Mouse (Mus musculus): ENCODE measurements around the gene Ctsk. TPM values are rescaled to one million over a fixed set of nuclear protein-coding genes. Genes with fewer than 3 reads are reported as not detected.

The Ctsk gene
- polyA plus RNA-seq, 2 experiments: 65.1 to 103 TPM

- Histone ChIP-seq H3K4me3 (replicated peaks; ENCODE audit: low read length) (no peak overlapping the region), H3K27ac (replicated peaks; ENCODE audit: low read depth, low read length) (no peak overlapping the region), H3K4me2 (replicated peaks; ENCODE audit: low read depth, low read length, severe bottlenecking) (no peak overlapping the region), H3K9ac (ENCODE audit: low read depth, low read length, severe bottlenecking) (no peak overlapping the region), H3K36me3 (ENCODE audit: control insufficient read depth, insufficient read depth, low read length) (no peaks in the 10 kb centered on the region), H3K27me3 (ENCODE audit: control insufficient read depth, insufficient read depth, low read length) (no peaks in the 10 kb centered on the region), H3K4me1 (ENCODE audit: control insufficient read depth, insufficient read depth, low read length) (no peaks in the 10 kb centered on the region), H3K9me3 (ENCODE audit: control insufficient read depth, low read length) (no peaks in the 10 kb centered on the region)
- ATAC-seq (ENCODE audit: low FRiP score, low read depth) (no peak), DNase-seq (ENCODE audit: low spot score) (no peak)
- no peak for TF ChIP-seq POLR2A (IDR thresholded peaks at IDR 0.05; ENCODE audit: borderline replicate concordance, extremely low read depth, insufficient read depth, insufficient read length)
Observed at GRCm38 (mm10) chr3:95542171-95542570, 43.1 kb downstream of the Ctsk start.

GRCm38 (mm10) chr3:95542981-95543380, 43.9 kb downstream of the Ctsk start:
- H3K4me1 ChIP-seq (ENCODE audit: control insufficient read depth, insufficient read depth, low read length): no peaks in the 10 kb centered on the region
- H3K4me3 ChIP-seq (replicated peaks; ENCODE audit: low read length): no peak overlapping the region
- DNase-seq (ENCODE audit: low spot score) (no peak), ATAC-seq (ENCODE audit: low FRiP score, low read depth) (no peak)
- H3K27me3 ChIP-seq (ENCODE audit: control insufficient read depth, insufficient read depth, low read length): no peaks in the 10 kb centered on the region
- 74% methylated on average over 7 of the region's 7 CpGs for WGBS
- no peak overlapping the region for H3K9ac ChIP-seq (ENCODE audit: low read depth, low read length, severe bottlenecking)
- H3K27ac ChIP-seq (replicated peaks; ENCODE audit: low read depth, low read length): no peak overlapping the region
- H3K4me2 ChIP-seq (replicated peaks; ENCODE audit: low read depth, low read length, severe bottlenecking): no peak overlapping the region
- H3K9me3 ChIP-seq (ENCODE audit: control insufficient read depth, low read length): no peaks in the 10 kb centered on the region
- H3K36me3 ChIP-seq (ENCODE audit: control insufficient read depth, insufficient read depth, low read length): no peaks in the 10 kb centered on the region
- no peak for TF ChIP-seq POLR2A (IDR thresholded peaks at IDR 0.05; ENCODE audit: borderline replicate concordance, extremely low read depth, insufficient read depth, insufficient read length)

DNA sequence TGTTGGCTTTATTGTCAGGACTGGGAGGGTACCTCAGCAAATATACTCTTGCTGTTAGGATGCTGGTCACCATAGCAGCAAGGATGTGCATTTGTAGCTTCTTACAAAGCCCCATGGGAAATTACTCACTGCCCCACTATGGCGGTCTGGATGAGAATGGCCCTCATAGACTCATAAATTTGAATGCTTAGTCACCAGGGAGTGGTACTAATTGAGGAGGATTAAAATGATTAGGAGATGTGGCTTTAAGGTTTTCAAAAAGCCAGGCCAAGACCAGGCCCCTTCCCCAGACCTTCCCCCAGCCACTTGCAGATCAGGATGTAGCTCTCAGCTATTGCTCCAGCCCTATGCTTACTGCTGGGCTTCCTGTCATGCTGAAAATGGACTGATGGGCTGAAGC, 51.1 kb downstream of the Ctsk start:
- Histone ChIP-seq H3K4me1 (ENCODE audit: control insufficient read depth, insufficient read depth, low read length) (no peaks in the 10 kb centered on the region), H3K36me3 (ENCODE audit: control insufficient read depth, insufficient read depth, low read length) (no peaks in the 10 kb centered on the region), H3K4me3 (replicated peaks; ENCODE audit: low read length) (no peak overlapping the region), H3K4me2 (replicated peaks; ENCODE audit: low read depth, low read length, severe bottlenecking) (no peak overlapping the region), H3K9ac (ENCODE audit: low read depth, low read length, severe bottlenecking) (no peak overlapping the region), H3K27me3 (ENCODE audit: control insufficient read depth, insufficient read depth, low read length) (no peaks in the 10 kb centered on the region), H3K27ac (replicated peaks; ENCODE audit: low read depth, low read length) (no peak overlapping the region), H3K9me3 (ENCODE audit: control insufficient read depth, low read length) (no peaks in the 10 kb centered on the region)
- DNase-seq (ENCODE audit: low spot score) (no peak), ATAC-seq (ENCODE audit: low FRiP score, low read depth) (no peak)
- WGBS: 65% methylated on average over 1 of the region's 1 CpGs
- TF ChIP-seq POLR2A (IDR thresholded peaks at IDR 0.05; ENCODE audit: borderline replicate concordance, extremely low read depth, insufficient read depth, insufficient read length): no peak

DNA sequence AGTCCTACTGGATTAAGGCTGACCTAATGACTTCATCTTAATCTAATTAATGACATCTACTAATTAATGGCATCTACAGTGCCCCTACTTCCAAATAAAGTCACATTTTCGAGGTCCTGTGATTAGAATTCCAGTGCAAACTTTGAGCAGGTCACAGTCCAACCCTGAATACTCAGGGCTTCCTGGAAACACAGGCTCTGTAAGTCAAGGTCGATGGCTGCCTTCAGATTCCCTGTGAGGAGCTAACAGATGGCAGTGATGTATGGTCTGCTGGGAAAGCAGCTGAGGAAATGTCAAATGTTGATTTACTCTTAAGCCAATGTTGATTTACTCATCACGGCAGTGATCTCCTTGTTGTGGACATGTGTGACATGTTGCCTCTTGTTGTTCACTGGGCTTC, 54.9 kb downstream of the Ctsk start:
- ATAC-seq (ENCODE audit: low FRiP score, low read depth) (no peak), DNase-seq (ENCODE audit: low spot score) (no peak)
- WGBS: 46% methylated on average over 3 of the region's 3 CpGs
- no peak overlapping the region for H3K9ac ChIP-seq (ENCODE audit: low read depth, low read length, severe bottlenecking)
- H3K4me3 ChIP-seq (replicated peaks; ENCODE audit: low read length): no peak overlapping the region
- H3K27me3 ChIP-seq (ENCODE audit: control insufficient read depth, insufficient read depth, low read length): no peaks in the 10 kb centered on the region
- H3K9me3 ChIP-seq (ENCODE audit: control insufficient read depth, low read length): no peaks in the 10 kb centered on the region
- no peaks in the 10 kb centered on the region for H3K36me3 ChIP-seq (ENCODE audit: control insufficient read depth, insufficient read depth, low read length)
- no peak overlapping the region for H3K4me2 ChIP-seq (replicated peaks; ENCODE audit: low read depth, low read length, severe bottlenecking)
- H3K4me1 ChIP-seq (ENCODE audit: control insufficient read depth, insufficient read depth, low read length): no peaks in the 10 kb centered on the region
- TF ChIP-seq POLR2A (IDR thresholded peaks at IDR 0.05; ENCODE audit: borderline replicate concordance, extremely low read depth, insufficient read depth, insufficient read length): no peak
- H3K27ac ChIP-seq (replicated peaks; ENCODE audit: low read depth, low read length): no peak overlapping the region

Other genes starting within 250 kb of the Ctsk start
- gene Bnipl, start 248.1 kb upstream of the Ctsk start, polyA plus RNA-seq (2012; rRNA removed): 6.8 and 12.0 TPM in 2 replicates
- 11.7 and 13.3 TPM in 2 replicates for gene Bnipl, start 248.1 kb upstream of the Ctsk start, polyA plus RNA-seq (2014; fragmentation: Nextera tagmentation; extraction: Ambion mirVana)
- 45.8 and 57.9 TPM in 2 replicates for gene Mindy1, start 217.9 kb upstream of the Ctsk start, polyA plus RNA-seq (2012; rRNA removed)
- 45.6 and 47.5 TPM in 2 replicates for gene Mindy1, start 217.9 kb upstream of the Ctsk start, polyA plus RNA-seq (2014; fragmentation: Nextera tagmentation; extraction: Ambion mirVana)
- gene Prune1, start 217.2 kb upstream of the Ctsk start, polyA plus RNA-seq (2012; rRNA removed): 31.5 and 38.0 TPM in 2 replicates
- 21.8 and 24.0 TPM in 2 replicates for gene Prune1, start 217.2 kb upstream of the Ctsk start, polyA plus RNA-seq (2014; fragmentation: Nextera tagmentation; extraction: Ambion mirVana)
- 3.8 and 4.7 TPM in 2 replicates for gene Anxa9, start 192.1 kb upstream of the Ctsk start, polyA plus RNA-seq (2012; rRNA removed)
- gene Anxa9, start 192.1 kb upstream of the Ctsk start, polyA plus RNA-seq (2014; fragmentation: Nextera tagmentation; extraction: Ambion mirVana): 4.7 and 4.9 TPM in 2 replicates
- gene Cers2, start 184.5 kb upstream of the Ctsk start, polyA plus RNA-seq (2012; rRNA removed): 183 TPM in 2 replicates
- gene Cers2, start 184.5 kb upstream of the Ctsk start, polyA plus RNA-seq (2014; fragmentation: Nextera tagmentation; extraction: Ambion mirVana): 140 and 155 TPM in 2 replicates
- 56.2 and 57.9 TPM in 2 replicates for gene Setdb1, start 142.1 kb upstream of the Ctsk start, polyA plus RNA-seq (2012; rRNA removed)
- 44.2 and 51.7 TPM in 2 replicates for gene Setdb1, start 142.1 kb upstream of the Ctsk start, polyA plus RNA-seq (2014; fragmentation: Nextera tagmentation; extraction: Ambion mirVana)
- 0.18 TPM in 1 of 2 replicates, not detected in the other for gene 4930558C23Rik, start 96.4 kb upstream of the Ctsk start, polyA plus RNA-seq (2012; rRNA removed)
- gene 4930558C23Rik, start 96.4 kb upstream of the Ctsk start, polyA plus RNA-seq (2014; fragmentation: Nextera tagmentation; extraction: Ambion mirVana): not detected in 2 replicates
- 57.1 and 70.3 TPM in 2 replicates for gene Arnt, start 64.9 kb upstream of the Ctsk start, polyA plus RNA-seq (2012; rRNA removed)
- gene Arnt, start 64.9 kb upstream of the Ctsk start, polyA plus RNA-seq (2014; fragmentation: Nextera tagmentation; extraction: Ambion mirVana): 37.9 and 44.8 TPM in 2 replicates
- 10.9 and 14.2 TPM in 2 replicates for gene Ctss, start 27.5 kb downstream of the Ctsk start, polyA plus RNA-seq (2012; rRNA removed)
- gene Ctss, start 27.5 kb downstream of the Ctsk start, polyA plus RNA-seq (2014; fragmentation: Nextera tagmentation; extraction: Ambion mirVana): 23.6 and 24.3 TPM in 2 replicates
- gene Hormad1, start 60.4 kb downstream of the Ctsk start, polyA plus RNA-seq (2012; rRNA removed): not detected in 2 replicates
- gene Hormad1, start 60.4 kb downstream of the Ctsk start, polyA plus RNA-seq (2014; fragmentation: Nextera tagmentation; extraction: Ambion mirVana): not detected in 2 replicates
- gene Golph3l, start 89.7 kb downstream of the Ctsk start, polyA plus RNA-seq (2012; rRNA removed): 19.0 and 23.8 TPM in 2 replicates
- 32.2 and 34.7 TPM in 2 replicates for gene Golph3l, start 89.7 kb downstream of the Ctsk start, polyA plus RNA-seq (2014; fragmentation: Nextera tagmentation; extraction: Ambion mirVana)
- 32.6 and 43.4 TPM in 2 replicates for gene Ensa, start 125.7 kb downstream of the Ctsk start, polyA plus RNA-seq (2012; rRNA removed)
- 67.8 and 74.7 TPM in 2 replicates for gene Ensa, start 125.7 kb downstream of the Ctsk start, polyA plus RNA-seq (2014; fragmentation: Nextera tagmentation; extraction: Ambion mirVana)
- 64.5 and 72.1 TPM in 2 replicates for gene Mcl1, start 159.5 kb downstream of the Ctsk start, polyA plus RNA-seq (2012; rRNA removed)
- gene Mcl1, start 159.5 kb downstream of the Ctsk start, polyA plus RNA-seq (2014; fragmentation: Nextera tagmentation; extraction: Ambion mirVana): 67.8 and 73.5 TPM in 2 replicates
- gene Adamtsl4, start 188.7 kb downstream of the Ctsk start, polyA plus RNA-seq (2012; rRNA removed): 3.3 and 3.6 TPM in 2 replicates
- 2.8 and 3.4 TPM in 2 replicates for gene Adamtsl4, start 188.7 kb downstream of the Ctsk start, polyA plus RNA-seq (2014; fragmentation: Nextera tagmentation; extraction: Ambion mirVana)
- 16.2 and 21.9 TPM in 2 replicates for gene Ecm1, start 240.3 kb downstream of the Ctsk start, polyA plus RNA-seq (2012; rRNA removed)
- gene Ecm1, start 240.3 kb downstream of the Ctsk start, polyA plus RNA-seq (2014; fragmentation: Nextera tagmentation; extraction: Ambion mirVana): 11.8 and 12.5 TPM in 2 replicates

All from limb, embryonic 14.5 days (tissue).